Mouse (Mus musculus) thymus, postnatal 10 days (tissue): ENCODE results near the gene 4933427I04Rik.

Experiments
- DNase-seq, 2 experiments: peaks; one replicate each; pipeline ENCODE4 v3.0.0; 2021; ENCODE audit warnings: low spot score in 2 of 2

4933427I04Rik gene

DNA sequence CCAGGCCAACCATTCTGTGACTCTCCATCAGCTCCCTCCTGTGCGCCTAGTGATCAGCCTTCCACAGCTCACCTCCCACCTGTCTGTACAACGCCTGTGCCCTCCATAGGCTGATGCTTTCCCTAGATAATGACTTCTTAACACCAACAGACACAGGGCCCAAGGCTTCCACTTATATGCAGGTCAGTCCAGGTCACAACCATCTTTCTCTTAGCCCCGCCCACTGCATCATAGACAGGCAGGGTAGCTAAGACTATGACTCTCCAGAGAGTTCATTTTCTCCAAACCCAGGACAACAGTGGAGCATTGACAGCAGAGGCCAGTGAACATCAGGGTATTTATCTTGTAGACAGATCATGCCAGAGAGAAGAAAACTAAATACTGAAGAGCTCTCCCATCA, at the start of gene 4933427I04Rik:
Gene 4933427I04Rik, plus strand, starts transcription at position 301 of the 400 bp plus-strand sequence.
- no peak for DNase-seq

DNA sequence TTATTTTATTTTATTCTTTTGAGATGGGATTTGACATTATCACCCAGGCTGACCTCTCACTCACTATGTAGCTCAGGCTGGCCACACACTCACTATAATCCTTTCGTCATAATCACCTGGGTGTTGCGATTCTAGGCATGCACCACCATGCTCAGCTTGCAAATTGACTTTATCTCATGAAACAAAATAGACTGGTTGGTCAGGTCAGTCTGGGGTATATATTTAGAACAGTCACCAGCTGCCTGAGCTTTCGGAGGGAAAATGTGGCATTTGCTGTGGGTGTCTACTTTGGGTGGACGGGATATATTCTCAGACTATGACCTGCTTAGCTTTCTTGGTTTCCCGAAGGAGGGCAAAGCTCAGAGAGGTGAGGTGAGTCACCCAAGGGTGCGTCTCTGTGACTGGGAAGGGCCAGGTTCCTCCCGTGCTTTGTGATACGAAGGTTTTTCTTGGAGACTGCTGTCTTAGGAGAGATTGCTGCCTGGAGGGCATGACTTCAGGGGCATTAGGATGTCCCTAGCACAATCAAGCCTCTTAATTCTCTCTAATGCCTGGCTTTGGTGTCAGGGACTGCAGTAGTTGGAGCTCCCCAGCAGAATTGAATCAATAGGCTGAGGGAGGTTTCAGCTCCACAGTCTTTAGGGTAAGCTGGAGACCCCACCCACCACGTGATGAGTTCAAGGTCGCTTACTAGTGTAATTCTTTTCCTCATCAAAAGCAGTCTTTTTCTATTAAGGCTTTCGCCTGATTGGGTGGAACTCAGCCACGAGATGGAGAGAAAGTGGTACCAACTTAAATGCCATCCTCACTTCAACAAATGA, 48.8 kb upstream of the 4933427I04Rik start:
- no peak for DNase-seq

DNA sequence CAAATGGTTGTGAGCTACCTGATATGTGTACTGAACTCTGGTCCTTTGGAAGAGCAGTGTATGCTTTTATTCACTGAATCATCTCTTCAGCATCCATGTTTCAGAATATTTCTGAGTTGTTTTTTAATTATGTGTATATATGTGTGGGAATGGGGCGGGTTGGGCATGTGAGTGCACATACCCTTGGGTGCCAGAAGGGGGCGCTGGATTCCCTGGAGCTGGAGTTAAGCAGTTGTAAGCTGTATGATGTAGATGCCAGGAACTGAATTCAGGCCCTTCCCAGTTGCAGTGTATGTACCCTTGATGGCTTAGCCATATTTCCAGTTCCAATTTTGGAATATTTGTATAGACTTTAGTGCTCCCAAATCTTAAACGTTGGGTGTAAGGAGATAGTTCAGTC, 47.0 kb upstream of the 4933427I04Rik start:
- no peak for DNase-seq

DNA sequence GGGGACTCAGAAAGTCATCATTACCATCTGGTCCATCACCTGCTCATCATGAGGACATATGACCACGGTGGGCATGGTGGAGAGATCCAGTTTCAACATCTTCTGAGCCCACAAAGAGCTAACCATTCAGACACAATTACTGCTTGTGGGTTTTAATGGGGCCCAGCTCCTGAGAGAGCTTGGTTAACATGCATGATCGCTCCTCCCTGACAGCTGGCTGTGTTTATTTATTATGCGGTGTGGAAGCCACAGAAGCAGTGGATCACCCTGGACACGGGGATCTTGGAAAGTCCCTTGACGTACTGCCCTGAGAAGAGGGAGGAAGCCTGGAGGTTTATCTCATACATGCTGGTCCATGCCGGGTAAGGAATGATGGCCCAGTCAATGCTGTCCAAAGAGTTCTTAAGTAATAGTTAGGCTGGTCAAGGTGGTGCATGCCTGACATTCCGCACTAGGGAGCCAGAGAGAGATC, 45.4 kb upstream of the 4933427I04Rik start:
- DNase-seq, result no peak

DNA sequence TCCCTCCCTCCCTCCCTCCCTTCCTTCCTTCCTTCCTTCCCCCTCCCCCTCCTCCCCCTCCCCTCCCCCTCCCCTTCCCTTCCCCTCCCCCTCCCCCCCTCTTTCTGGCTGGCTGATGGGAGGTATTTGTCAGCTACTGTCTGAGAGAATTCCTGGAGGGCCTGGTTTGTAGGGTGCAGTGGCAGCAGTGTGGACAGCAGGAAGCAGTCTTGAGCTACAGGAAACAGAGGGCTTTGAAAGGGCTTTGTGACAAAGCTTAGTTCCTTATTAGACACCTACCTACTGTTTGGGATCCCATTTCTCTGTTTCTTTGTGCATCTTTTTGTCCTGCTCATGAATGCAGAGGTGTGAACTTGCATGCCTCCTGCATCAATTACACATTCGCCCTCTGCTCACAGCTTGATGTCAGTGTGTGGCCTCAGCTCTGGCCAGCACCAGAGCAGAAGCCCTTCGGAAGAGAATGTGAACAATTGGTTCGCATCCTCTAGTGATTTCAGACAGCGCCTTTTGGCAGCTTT, 40.3 kb upstream of the 4933427I04Rik start:
- DNase-seq, result no peak

DNA sequence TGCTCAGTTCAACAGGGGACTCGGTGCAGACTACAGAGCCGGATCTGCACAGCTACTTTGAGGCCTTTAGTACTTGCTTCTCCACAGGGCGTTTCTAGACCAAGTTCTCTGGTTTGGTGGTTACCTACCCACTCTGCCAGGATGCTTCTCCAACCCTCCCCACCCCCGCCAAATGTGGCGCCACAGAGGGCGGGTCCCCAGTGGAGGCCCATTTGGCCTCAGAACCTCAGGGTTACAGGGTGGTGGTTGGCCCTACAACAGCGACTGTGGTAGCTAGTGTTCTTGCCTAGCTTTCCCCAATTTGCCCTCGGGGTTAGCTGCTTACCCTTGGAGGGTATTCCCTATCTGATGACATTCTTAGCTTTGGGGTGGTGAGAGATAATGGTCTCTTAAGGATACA, 17.4 kb upstream of the 4933427I04Rik start:
- no peak for DNase-seq

DNA sequence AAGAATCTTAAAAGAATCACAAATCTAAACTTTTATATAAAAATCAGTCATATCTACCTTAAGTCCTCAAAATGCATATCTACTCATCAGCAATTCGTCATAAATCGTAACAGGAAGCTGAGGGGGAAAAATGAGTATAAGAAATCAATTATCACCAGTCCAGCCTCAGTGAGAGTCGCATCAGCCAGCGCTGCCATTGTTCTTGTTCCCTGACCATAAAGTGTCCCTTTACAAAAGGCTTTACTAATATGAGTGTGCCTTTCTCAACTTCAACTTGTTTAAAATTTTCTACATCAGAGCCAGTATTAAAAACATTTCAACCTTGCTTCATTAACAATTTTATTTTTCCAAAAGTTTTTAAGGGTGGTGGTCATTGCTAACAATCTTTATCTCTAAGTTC, 2.6 kb upstream of the 4933427I04Rik start:
- no peak for DNase-seq

DNA sequence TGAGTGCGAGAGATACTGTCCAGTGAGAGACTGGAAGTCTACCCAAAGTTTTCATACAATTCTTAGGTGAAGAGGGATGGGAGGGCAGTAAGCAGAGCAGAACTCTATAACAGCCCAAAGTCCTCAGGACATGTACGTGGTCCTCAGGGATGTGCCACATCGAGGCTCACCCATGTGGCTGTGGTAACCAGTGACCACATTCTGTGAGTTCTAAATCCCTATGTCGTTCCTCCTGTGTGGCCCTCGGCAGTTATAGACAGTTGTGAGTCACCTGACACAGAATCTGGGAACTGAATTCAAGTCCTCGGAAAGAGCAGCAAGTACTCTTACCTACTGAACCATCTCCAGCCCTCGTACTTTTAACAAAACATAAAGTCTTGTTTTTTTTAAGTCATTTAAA, 1.4 kb upstream of the 4933427I04Rik start:
- DNase-seq, result no peak

DNA sequence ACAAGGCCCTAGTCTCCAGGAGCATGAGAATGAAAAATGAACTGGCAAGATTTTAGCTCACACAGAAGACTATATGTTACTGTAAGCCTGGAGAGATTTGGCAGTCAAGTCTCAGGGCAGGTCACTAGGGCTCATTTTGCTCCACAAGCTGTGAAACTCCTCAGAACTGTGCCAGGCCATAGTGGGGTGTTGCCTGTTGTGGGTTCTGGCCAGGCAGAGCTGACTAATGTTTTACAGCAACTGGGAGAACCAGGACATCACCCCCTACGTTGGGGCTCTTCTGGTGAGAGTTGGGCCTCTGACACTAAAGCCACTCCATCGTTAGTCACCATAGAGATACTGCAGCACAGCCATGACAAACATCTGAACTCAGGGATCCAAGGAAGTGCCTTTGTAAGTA, 324 bp downstream of the 4933427I04Rik start:
- DNase-seq, result no peak

DNA sequence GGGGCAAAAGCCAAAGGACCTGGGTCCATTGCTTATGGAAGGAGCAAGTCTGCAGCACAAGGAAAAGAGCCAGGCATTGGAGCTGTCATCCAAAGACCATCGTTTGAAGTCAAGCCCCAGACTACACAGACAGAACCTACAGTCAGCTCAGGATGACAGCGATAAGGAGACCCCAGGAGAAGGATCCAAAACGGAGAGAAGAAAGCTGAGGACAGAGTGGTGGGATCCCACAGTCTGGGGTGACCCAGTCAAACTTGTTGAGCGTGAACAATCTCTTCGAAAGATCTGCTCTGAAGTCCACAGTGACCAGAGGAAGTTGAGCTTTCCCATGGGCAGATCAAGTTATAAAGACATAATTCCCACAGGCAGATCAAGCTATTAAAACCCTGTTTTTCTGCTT, 1.1 kb downstream of the 4933427I04Rik start:
- no peak for DNase-seq

DNA sequence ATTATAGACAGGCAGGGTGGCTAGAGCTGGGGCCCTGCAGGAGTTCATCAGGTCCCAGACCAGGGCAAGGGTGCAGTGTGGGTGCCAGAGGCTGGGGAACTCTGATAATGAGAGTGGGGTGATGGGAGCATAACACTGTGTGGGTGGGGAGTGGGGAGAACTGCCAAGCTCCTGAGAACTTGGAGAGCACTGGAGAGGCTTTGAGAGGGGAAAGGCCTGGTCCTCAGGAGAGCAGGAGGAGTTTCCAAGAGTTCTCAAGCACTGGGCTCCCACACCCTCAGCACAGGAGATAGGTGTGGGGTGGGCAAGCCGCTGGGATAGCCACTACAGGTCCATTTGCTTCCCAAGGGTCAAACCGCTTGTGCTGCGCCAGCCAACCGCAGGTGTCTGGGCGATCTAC, 34.2 kb downstream of the 4933427I04Rik start:
- no peak for DNase-seq

DNA sequence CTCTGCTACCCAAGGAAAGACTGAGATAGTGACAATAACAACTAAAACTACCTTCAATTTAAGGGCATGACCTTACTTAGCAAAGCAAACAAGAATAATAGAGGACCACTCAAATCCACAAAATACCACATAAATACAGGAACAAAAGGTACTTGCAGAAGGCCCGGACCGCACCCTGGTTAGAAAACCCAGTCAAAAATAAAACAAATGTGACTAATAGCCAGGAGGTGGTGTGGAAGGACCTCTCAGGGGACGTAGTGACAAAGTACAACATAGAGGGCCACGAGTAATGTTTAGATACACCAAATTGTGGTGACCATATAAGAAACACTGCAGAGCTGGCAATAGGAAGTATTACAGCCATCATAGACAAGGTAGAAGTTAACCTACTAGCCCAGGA, 34.8 kb downstream of the 4933427I04Rik start:
- DNase-seq, result no peak

DNA sequence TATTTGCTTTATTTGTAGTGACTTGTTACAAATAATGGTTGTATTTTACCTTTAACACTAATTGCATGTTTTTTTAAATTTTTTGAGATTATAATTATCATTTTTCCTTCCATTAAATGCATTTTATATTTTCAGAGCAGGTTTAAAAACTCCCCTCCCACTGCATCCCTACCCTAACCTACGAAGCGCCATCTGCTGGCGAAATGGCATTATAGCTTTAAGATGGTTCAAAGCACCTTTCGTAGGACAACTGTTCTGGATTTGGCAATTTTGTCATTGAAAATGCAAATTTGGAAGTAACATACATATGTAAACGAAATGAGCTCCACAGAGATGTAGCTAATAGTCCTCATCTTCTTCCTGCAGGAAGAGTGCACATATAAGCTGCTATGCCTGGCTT, 39.2 kb downstream of the 4933427I04Rik start:
- peak in 1 of 2 experiments; percentile 40 for DNase-seq

DNA sequence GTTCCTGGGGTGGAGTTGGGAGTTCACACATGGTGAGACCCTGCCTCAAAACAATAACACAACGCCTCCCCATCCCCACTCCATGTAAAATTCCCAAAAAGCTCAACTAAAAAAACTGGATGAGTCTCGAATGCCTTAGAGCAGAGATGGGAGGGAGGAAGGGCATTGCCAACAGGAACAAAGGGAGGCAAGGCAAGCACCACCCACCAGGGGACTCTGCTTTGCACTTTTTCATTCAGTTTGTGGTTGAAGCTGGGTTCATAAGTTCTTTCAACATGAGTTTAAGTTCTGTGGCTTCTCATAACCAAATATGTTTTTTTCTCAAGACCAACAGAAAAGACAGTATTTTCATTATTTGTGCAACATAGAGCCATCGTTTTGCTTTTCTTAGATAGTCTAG, 44.0 kb downstream of the 4933427I04Rik start:
- no peak for DNase-seq

DNA sequence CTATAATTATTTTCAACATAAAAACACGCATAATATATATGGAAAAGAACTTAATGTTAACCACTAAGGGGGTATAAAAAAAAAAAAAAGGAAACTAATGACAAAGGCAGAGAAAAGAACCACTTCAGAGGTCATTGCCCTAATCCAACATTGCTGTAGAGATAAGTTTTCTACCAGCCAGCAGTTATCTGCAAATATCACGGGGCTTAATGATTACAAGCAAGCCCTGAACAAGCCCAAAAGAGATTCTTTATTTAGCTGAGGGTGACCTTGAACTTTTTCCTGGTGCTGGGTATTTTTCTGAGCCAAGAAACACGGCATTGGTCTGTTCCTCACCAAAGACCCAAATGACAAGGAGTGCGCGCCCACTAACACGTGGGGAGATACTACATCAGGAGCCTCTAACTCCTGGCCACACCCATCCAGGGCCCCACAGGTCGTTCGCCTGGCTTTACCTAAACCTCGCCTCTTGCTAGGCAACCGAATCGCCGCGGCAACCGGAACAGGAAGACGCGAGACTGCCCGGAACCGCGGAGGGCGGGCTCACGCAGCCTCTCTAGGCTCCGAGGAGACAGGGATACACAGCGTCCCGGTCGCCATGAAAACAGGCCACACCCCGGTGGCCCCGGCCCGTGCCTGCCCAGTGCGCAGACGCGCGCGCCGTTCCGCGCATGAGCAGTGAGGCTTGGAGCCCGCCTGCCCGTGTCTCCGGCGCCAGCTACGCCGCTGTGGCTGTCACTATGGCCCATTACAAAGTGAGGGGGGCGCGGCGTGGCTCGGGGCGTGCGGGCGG, 45.0 kb downstream of the 4933427I04Rik start, which contains the start of gene Mycbp:
Gene Mycbp, plus strand, starts transcription at position 500 of the 793 bp plus-strand sequence.
- peak; percentile 96 to 99 for DNase-seq

DNA sequence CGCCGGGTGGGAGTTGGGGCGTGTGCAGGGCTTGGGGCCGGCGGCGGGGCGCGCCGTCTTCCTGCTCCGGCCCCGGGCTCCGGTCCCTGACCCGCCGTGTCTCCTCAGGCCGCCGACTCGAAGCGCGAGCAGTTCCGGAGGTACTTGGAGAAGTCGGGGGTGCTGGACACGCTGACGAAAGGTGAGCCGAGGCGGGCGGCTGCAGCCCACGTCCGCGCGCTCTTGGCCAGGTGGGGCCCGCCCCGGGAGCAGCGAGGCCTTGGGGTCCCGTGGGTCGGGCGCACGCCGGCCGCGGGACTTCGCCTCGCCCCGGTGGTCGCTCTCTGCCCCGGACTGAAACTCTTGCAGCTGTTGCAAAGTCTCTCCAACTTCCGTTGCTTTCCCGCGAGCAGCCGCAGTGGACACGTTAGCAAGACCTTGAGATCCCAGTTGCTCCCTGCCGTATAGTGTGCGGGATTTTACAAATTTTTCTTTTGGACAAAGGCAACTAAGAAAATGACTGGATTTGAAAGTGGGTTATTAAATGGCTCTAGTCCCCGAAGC, 45.7 kb downstream of the 4933427I04Rik start:
- no peak for DNase-seq

DNA sequence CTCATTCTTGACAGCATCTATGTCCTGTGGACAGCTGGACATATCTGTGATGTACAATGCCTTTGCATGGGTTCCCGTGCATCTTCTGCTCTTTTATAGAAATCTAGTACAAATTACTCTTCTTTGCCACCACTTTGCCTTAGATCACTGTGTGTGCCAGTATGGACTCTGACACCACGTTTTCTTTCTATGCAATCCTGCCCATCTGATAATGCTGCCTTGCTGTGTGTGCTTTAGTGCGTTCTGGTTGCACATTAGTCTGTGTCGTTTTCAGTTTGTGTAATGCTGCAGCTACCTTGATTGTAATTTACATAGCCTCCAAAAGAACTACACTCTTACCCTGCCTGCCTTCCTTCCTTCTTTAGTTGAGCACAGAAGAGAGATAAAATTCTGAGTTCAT, 52.0 kb downstream of the 4933427I04Rik start:
- DNase-seq, result no peak

DNA sequence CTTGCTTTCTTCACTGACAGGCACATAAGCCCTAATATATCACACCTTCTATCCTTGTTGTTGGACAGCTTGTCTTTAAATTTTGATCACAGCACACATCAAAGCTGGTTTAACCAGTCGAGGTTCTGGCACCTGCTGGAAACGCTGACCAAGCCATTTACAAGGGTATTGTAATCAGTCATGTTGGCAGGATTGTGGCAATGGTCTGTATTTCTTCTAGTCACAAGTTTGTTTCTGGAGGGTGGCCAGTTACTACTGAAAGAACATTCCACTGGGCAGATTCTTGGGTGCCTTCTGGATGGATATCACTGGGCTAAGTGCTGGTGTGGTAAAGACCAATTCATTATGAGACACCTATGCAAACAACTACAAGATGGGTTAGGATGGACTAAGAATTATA, 53.0 kb downstream of the 4933427I04Rik start:
- DNase-seq, result no peak
